Mouse (Mus musculus): Measurements from ENCODE around the gene Cldn10. TPM values are rescaled to one million over a fixed set of nuclear protein-coding genes. Genes with fewer than 3 reads are reported as not detected.

Cldn10 gene
- polyA plus RNA-seq, 1 experiment from 2014 or later, result 0.30 TPM

DNA sequence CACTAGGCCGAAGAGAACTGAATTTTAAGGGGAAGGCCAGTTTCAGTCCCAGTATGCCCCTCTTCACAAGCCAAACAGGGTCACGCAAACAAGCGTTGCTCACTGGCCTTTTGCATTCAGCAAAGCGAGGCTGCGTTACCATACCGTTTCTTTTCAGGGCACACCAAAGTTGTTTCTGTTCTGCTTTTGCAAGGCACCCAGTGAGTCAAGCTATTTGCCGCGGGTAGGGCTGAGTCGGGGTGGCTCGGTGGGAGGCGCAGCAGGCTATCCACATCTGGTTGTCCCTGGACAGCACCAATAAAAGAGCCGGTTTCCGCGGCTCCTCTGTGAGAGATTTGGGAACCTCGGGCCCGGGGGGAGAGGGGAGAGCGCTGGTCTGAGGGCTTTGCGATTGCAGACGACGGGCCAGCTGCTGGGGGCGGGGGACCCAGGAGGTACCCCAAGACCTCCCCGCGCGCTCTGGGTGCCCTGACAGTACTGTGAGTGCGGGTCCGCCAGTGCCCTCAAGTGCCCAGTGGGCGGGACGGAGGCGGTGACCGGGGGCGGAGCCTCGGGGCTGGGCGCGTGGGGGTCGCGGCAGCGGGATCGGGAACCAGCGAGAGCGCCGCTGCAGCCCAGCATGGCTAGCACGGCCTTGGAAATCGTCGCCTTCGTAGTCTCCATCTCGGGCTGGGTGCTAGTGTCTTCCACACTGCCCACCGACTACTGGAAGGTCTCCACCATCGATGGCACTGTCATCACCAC lies 66.8 kb downstream of the Cldn10 start:
- Histone ChIP-seq H3K9me3 (ENCODE audit: control insufficient read depth, low read length) (no peaks in the 10 kb centered on the region), H3K27ac (ENCODE audit: low read depth, low read length) (no peak overlapping the region), H3K4me3 (ENCODE audit: low read depth, low read length) (peak overlapping the region; percentile 64), H3K4me2 (peak overlapping the region; percentile 98), H3K27me3 (replicated peaks; ENCODE audit: control insufficient read depth, insufficient read depth, low read length) (peaks cover 28% of the 10 kb centered on the region), H3K9ac (ENCODE audit: low read depth, low read length) (peak overlapping the region; percentile 39), H3K4me1 (replicated peaks; ENCODE audit: control insufficient read depth, insufficient read depth, low read length) (peaks cover 14% of the 10 kb centered on the region), H3K36me3 (ENCODE audit: control insufficient read depth, insufficient read depth, low read length) (no peaks in the 10 kb centered on the region)
- 3% methylated on average over 46 of the region's 48 CpGs for WGBS
- DNase-seq (ENCODE audit: low spot score) (peak; percentile 67), ATAC-seq (replicated peaks; ENCODE audit: low FRiP score) (peak; percentile 35; the same call in 1 of the 2 replicates)

DNA sequence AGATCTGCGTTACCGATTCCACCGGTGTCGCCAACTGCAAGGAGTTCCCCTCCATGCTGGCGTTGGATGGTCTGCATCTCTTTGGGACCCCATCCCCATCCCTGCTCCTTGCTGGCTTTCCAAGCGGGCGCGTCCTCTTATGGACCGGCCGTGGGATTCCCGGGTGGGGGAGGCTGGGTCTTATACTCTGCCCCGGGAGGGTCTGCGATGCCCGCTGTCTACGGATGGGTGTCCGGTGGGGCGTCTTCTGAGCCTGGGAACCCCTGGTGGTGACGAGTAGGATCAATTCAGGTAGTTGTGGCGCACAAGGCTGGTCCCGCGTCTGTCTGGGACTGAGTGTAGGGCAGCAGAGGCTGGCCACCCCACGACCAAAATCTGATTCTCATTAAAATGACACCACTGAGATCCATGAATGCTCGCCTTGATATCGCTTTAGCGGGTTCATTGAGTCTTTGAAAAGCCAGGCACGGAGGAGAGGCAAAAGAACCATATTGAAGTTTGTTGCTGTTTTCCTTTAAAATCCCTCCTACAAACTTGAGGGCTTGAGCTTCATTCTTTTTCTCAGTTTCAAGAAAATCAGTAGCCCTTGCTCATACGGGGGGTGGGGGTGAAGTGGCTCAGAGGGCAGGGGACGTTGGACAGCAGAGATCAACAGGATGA lies 67.6 kb downstream of the Cldn10 start:
- Histone ChIP-seq H3K4me1 (replicated peaks; ENCODE audit: control insufficient read depth, insufficient read depth, low read length) (peaks cover 14% of the 10 kb centered on the region), H3K9me3 (ENCODE audit: control insufficient read depth, low read length) (no peaks in the 10 kb centered on the region), H3K4me2 (peak overlapping the region; percentile 98), H3K36me3 (ENCODE audit: control insufficient read depth, insufficient read depth, low read length) (no peaks in the 10 kb centered on the region), H3K27me3 (replicated peaks; ENCODE audit: control insufficient read depth, insufficient read depth, low read length) (peaks cover 28% of the 10 kb centered on the region), H3K27ac (ENCODE audit: low read depth, low read length) (no peak overlapping the region), H3K4me3 (ENCODE audit: low read depth, low read length) (peak overlapping the region; percentile 64), H3K9ac (ENCODE audit: low read depth, low read length) (peak overlapping the region; percentile 34; the same call in 1 of the 2 replicates)
- WGBS, result 3% methylated on average over 28 of the region's 28 CpGs
- DNase-seq (ENCODE audit: low spot score) (peak; percentile 44), ATAC-seq (replicated peaks; ENCODE audit: low FRiP score) (peak; percentile 29; the same call in 1 of the 2 replicates)

DNA sequence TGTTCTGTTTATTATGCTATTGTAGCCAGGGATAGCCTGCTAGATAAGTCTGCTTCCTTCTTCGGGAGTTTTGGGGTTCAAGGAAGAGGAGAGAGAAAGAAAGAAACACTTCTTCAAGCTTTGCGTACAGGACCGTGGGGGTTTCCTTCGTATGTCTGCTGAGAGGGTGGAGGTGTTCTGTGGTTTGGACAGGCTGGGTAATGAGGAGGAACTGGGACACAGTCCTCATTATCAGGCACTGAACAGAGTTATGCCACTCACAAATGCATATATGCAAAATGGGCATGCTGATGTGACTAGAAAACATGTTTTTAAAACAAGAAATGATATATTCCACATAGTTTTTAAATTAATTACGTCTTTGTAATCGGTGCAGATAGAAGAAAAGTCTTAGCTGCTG lies 68.9 kb downstream of the Cldn10 start:
- no peak overlapping the region for H3K4me2 ChIP-seq
- no peaks in the 10 kb centered on the region for H3K36me3 ChIP-seq (ENCODE audit: control insufficient read depth, insufficient read depth, low read length)
- no peak overlapping the region for H3K27ac ChIP-seq (ENCODE audit: low read depth, low read length)
- no peak for DNase-seq (ENCODE audit: low spot score)
- H3K27me3 ChIP-seq (replicated peaks; ENCODE audit: control insufficient read depth, insufficient read depth, low read length), result peaks cover 28% of the 10 kb centered on the region
- peaks cover 14% of the 10 kb centered on the region for H3K4me1 ChIP-seq (replicated peaks; ENCODE audit: control insufficient read depth, insufficient read depth, low read length)
- H3K9ac ChIP-seq (ENCODE audit: low read depth, low read length), result no peak overlapping the region
- WGBS, result 66% methylated on average over 6 of the region's 6 CpGs
- no peaks in the 10 kb centered on the region for H3K9me3 ChIP-seq (ENCODE audit: control insufficient read depth, low read length)
- no peak for ATAC-seq (replicated peaks; ENCODE audit: low FRiP score)
- H3K4me3 ChIP-seq (ENCODE audit: low read depth, low read length), result no peak overlapping the region

DNA sequence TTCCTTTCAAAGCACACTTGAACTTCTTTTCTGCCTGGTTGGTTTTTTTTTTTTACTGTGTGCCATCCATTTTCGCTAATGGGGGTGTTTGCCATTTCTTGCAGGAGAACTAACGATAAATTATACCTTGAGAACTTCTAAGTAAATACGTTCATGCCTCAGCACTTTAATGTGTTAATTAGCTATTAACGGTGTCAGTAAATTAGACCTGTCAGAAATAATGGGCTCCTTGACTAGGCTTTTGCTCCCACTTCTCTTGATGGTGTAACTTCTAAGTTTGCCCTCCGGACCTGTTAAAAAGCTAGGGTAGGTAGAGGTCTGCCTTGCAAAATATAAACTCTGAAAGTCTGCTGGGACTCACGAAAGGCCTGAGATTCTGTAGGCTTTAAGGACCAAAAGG lies 70.6 kb downstream of the Cldn10 start:
- Histone ChIP-seq H3K36me3 (ENCODE audit: control insufficient read depth, insufficient read depth, low read length) (no peaks in the 10 kb centered on the region), H3K27me3 (replicated peaks; ENCODE audit: control insufficient read depth, insufficient read depth, low read length) (peaks cover 28% of the 10 kb centered on the region), H3K4me1 (replicated peaks; ENCODE audit: control insufficient read depth, insufficient read depth, low read length) (peaks cover 14% of the 10 kb centered on the region), H3K9ac (ENCODE audit: low read depth, low read length) (no peak overlapping the region), H3K4me2 (no peak overlapping the region), H3K4me3 (ENCODE audit: low read depth, low read length) (no peak overlapping the region), H3K27ac (ENCODE audit: low read depth, low read length) (no peak overlapping the region), H3K9me3 (ENCODE audit: control insufficient read depth, low read length) (no peaks in the 10 kb centered on the region)
- WGBS, result 56% methylated on average over 6 of the region's 6 CpGs
- no peak for DNase-seq (ENCODE audit: low spot score)
- ATAC-seq (replicated peaks; ENCODE audit: low FRiP score), result no peak

DNA sequence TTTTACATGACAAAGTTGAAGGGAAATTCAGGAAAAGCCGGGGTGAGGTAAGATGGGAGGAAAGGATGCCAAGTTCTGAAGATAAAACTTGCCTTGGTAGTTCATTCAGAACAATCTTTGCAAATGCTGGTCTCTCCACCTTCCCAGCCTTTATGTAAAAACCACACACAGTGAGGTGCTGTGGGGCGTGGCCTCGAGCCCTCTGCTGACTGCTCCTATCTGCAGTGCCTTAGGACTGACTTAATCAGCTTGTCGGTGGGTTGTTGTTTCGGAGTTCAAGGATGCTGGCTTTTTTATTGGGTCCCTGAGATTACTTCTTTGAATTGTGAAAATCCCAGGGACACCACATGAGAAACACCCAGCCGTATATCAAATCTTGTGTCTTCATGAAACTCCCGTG lies 74.5 kb downstream of the Cldn10 start:
- Histone ChIP-seq H3K36me3 (ENCODE audit: control insufficient read depth, insufficient read depth, low read length) (no peaks in the 10 kb centered on the region), H3K9ac (ENCODE audit: low read depth, low read length) (no peak overlapping the region), H3K27ac (ENCODE audit: low read depth, low read length) (no peak overlapping the region), H3K4me3 (ENCODE audit: low read depth, low read length) (no peak overlapping the region), H3K9me3 (ENCODE audit: control insufficient read depth, low read length) (no peaks in the 10 kb centered on the region), H3K27me3 (replicated peaks; ENCODE audit: control insufficient read depth, insufficient read depth, low read length) (no peaks in the 10 kb centered on the region; the same call in 1 of the 2 replicates), H3K4me1 (replicated peaks; ENCODE audit: control insufficient read depth, insufficient read depth, low read length) (peaks cover 5% of the 10 kb centered on the region; the same call in 1 of the 2 replicates), H3K4me2 (no peak overlapping the region)
- DNase-seq (ENCODE audit: low spot score) (no peak), ATAC-seq (replicated peaks; ENCODE audit: low FRiP score) (0 out of 2 replicates have a peak, but pooled peaks have one; percentile 56)
- whole genome bisulfite sequencing, result 45% methylated on average over 7 of the region's 7 CpGs

DNA sequence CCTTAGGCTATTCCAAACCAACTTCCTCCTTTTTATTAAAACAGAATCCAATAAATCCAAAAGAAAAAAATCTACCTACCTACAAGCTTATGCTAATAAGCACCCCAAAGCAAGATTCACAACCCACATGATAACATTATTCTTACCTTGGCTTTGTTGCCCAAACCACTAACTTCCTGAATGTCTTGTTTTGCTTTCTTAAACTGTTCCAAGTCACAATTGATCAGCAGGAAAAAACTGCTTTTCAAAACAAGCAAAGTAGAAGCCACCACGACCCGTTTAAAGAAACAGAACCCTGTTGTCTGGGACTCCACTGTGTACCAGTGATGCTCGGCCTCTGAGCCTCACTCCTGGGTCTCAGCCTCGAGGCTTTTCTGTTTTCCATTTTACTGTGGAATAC lies 77.2 kb downstream of the Cldn10 start:
- ATAC-seq (replicated peaks; ENCODE audit: low FRiP score) (no peak), DNase-seq (ENCODE audit: low spot score) (no peak)
- 61% methylated on average over 4 of the region's 4 CpGs for WGBS
- H3K27ac ChIP-seq (ENCODE audit: low read depth, low read length), result no peak overlapping the region
- H3K4me2 ChIP-seq, result no peak overlapping the region
- H3K27me3 ChIP-seq (replicated peaks; ENCODE audit: control insufficient read depth, insufficient read depth, low read length), result no peaks in the 10 kb centered on the region
- H3K36me3 ChIP-seq (ENCODE audit: control insufficient read depth, insufficient read depth, low read length), result no peaks in the 10 kb centered on the region
- no peak overlapping the region for H3K4me3 ChIP-seq (ENCODE audit: low read depth, low read length)
- no peaks in the 10 kb centered on the region for H3K9me3 ChIP-seq (ENCODE audit: control insufficient read depth, low read length)
- no peak overlapping the region for H3K9ac ChIP-seq (ENCODE audit: low read depth, low read length)
- H3K4me1 ChIP-seq (replicated peaks; ENCODE audit: control insufficient read depth, insufficient read depth, low read length), result peaks cover 9% of the 10 kb centered on the region

DNA sequence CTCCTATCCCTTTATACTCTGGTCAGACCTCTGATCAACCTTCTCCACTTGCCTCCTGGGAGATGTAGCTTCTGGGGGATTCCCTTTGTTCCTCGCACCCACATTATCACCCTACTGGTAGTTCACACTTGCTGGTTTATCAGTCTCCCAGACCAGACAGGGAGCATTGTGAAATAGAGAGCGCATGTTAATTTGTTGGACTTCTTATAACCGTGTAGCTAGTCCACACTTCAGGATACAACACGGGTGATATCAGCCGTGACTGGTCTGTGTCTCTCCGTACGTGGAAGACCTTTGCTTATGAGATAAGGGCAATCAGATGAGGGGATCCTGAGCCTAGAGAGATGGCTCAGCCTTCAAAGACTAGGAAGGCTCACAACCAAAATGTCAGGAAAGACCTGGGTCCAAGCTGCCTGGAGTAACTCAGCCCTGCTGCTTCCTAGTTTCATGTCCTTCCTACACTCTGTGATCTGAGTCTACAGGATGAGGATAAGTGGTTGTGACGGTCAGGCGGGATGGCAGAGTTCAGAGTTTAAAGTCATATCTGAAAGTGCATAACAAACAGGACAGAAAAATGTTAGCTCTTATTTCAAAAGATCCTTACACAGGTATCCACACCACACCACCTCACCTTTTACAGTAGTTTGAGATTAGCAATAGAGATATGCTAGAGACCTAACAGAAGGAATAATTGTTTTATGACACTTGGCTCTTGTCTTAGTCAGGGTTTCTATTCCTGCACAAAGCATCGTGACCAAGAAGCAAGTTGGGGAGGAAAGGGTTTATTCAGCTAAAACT lies 78.5 kb downstream of the Cldn10 start:
- Histone ChIP-seq H3K4me3 (ENCODE audit: low read depth, low read length) (no peak overlapping the region), H3K9me3 (ENCODE audit: control insufficient read depth, low read length) (no peaks in the 10 kb centered on the region), H3K9ac (ENCODE audit: low read depth, low read length) (no peak overlapping the region), H3K36me3 (ENCODE audit: control insufficient read depth, insufficient read depth, low read length) (no peaks in the 10 kb centered on the region), H3K4me1 (replicated peaks; ENCODE audit: control insufficient read depth, insufficient read depth, low read length) (peaks cover 9% of the 10 kb centered on the region), H3K27me3 (replicated peaks; ENCODE audit: control insufficient read depth, insufficient read depth, low read length) (no peaks in the 10 kb centered on the region), H3K4me2 (no peak overlapping the region), H3K27ac (ENCODE audit: low read depth, low read length) (no peak overlapping the region)
- no peak for DNase-seq (ENCODE audit: low spot score)
- peak; percentile 22; the same call in 1 of the 2 replicates for ATAC-seq (replicated peaks; ENCODE audit: low FRiP score)
- WGBS, result 50% methylated on average over 10 of the region's 10 CpGs

DNA sequence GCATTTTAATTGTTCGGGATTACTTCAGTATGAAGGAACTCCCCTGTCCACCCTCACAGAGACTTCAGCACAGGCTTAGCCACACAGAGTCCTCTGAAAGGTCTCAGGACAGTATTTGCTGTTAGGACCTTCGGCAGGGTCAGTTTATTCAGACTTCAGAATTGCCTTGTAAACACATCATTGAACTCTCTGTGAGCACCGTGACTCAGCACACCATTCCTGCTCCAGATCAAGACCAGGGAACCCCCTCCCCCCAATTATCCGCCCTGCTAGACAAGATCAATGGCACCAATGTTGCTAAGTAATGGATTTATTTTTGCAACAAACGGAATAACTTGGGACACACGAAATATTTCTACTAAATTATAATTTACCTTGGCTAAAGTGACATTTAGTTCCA lies 79.7 kb downstream of the Cldn10 start:
- Histone ChIP-seq H3K36me3 (ENCODE audit: control insufficient read depth, insufficient read depth, low read length) (no peaks in the 10 kb centered on the region), H3K4me1 (replicated peaks; ENCODE audit: control insufficient read depth, insufficient read depth, low read length) (peaks cover 9% of the 10 kb centered on the region), H3K9ac (ENCODE audit: low read depth, low read length) (no peak overlapping the region), H3K4me2 (no peak overlapping the region), H3K27ac (ENCODE audit: low read depth, low read length) (no peak overlapping the region), H3K9me3 (ENCODE audit: control insufficient read depth, low read length) (no peaks in the 10 kb centered on the region), H3K4me3 (ENCODE audit: low read depth, low read length) (no peak overlapping the region), H3K27me3 (replicated peaks; ENCODE audit: control insufficient read depth, insufficient read depth, low read length) (no peaks in the 10 kb centered on the region)
- no peak for ATAC-seq (replicated peaks; ENCODE audit: low FRiP score)
- 69% methylated on average over 6 of the region's 6 CpGs for WGBS
- DNase-seq (ENCODE audit: low spot score), result no peak

Data from liver, embryonic 11.5 days (tissue).